ENCODE assay signal across 9 mouse cellular contexts in the genomic region with DNA sequence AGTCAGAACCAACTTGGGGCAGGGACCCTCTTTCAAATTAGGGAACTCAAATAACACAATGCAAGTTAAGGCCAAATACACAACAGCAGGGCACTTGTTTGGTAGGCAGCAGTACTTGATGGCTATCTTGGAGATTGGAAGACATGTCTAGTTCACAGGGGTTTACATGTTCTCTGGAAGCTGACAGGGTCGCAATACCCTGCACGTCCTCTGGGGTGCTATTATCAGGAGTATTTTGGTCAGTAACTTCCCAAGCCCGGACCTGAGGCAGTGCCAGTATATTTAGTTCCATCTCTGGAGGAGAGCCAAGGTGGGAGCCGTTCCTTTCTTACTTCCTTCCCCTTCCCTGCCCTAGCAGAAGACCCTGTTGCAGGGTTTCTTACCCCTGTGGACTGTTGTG.
DNase-seq lines count a peak whose midpoint lies in the region; ATAC-seq and TF ChIP-seq lines count a peak whose summit lies in the region.
"Had no signal": no experiment of that assay in that cellular context is flagged by ENCODE, and none has a peak within 500 bp of the region (broad histone marks: within the 10 kb centered on the region; RNA-seq: fewer than 3 reads in every experiment).

No protein-coding gene starts in this region.

- H3K9ac ChIP-seq in forebrain, embryonic 12.5 days, result no peak overlapping the region
- H3K9ac ChIP-seq in limb, embryonic 11.5 days (ENCODE audit: low read length), result no peak overlapping the region
- H3K9ac ChIP-seq in liver, embryonic 14.5 days (replicated peaks), result no peak overlapping the region

- no peaks in the 10 kb centered on the region for H3K4me1 ChIP-seq in forebrain, embryonic 10.5 days
- peaks cover 3% of the 10 kb centered on the region; the same call in 1 of the 2 replicates for H3K4me1 ChIP-seq in forebrain, embryonic 12.5 days
- no peaks in the 10 kb centered on the region for H3K4me1 ChIP-seq in limb, embryonic 11.5 days (ENCODE audit: control insufficient read depth, insufficient read depth, low read length)
- H3K4me1 ChIP-seq in limb, embryonic 10.5 days, result no peaks in the 10 kb centered on the region
- H3K4me1 ChIP-seq in liver, embryonic 14.5 days (replicated peaks; ENCODE audit: control insufficient read depth in 2 of 2, insufficient read depth in 2 of 2, low read length in 1 of 2), result peaks cover 10 to 18% of the 10 kb centered on the region in 2 experiments

- 81% methylated on average over 4 of the region's 4 CpGs for WGBS in forebrain, embryonic 10.5 days
- 81% methylated on average over 4 of the region's 4 CpGs for WGBS in forebrain, embryonic 12.5 days
- 73% methylated on average over 4 of the region's 4 CpGs for WGBS in limb, embryonic 11.5 days
- 77% methylated on average over 4 of the region's 4 CpGs for WGBS in limb, embryonic 10.5 days
- 53% methylated on average over 4 of the region's 4 CpGs for WGBS in liver, embryonic 14.5 days (ENCODE audit: insufficient replicate concordance)

- no peak overlapping the region for H3K4me3 ChIP-seq in forebrain, embryonic 10.5 days
- no peak overlapping the region for H3K4me3 ChIP-seq in forebrain, embryonic 12.5 days (replicated peaks)
- H3K4me3 ChIP-seq in limb, embryonic 11.5 days (ENCODE audit: low read depth, low read length), result no peak overlapping the region
- no peak overlapping the region for H3K4me3 ChIP-seq in limb, embryonic 10.5 days
- no peak overlapping the region for H3K4me3 ChIP-seq in liver, embryonic 14.5 days (ENCODE audit: insufficient read depth in 1 of 2, low read depth in 2 of 2, low read length in 2 of 2)

- TF ChIP-seq CTCF in liver, embryonic 14.5 days (IDR thresholded peaks at IDR 0.05; ENCODE audit: low read depth), result peak; percentile 49

- H3K9me3 ChIP-seq in forebrain, embryonic 10.5 days, result no peaks in the 10 kb centered on the region
- H3K9me3 ChIP-seq in forebrain, embryonic 12.5 days, result no peaks in the 10 kb centered on the region
- H3K9me3 ChIP-seq in limb, embryonic 11.5 days (ENCODE audit: control insufficient read depth, low read length), result no peaks in the 10 kb centered on the region
- no peaks in the 10 kb centered on the region for H3K9me3 ChIP-seq in limb, embryonic 10.5 days (replicated peaks)
- no peaks in the 10 kb centered on the region for H3K9me3 ChIP-seq in liver, embryonic 14.5 days (ENCODE audit: control insufficient read depth, low read length)

- no peak overlapping the region for H3K27ac ChIP-seq in forebrain, embryonic 10.5 days
- no peak overlapping the region for H3K27ac ChIP-seq in forebrain, embryonic 12.5 days
- no peak overlapping the region for H3K27ac ChIP-seq in limb, embryonic 11.5 days (replicated peaks; ENCODE audit: low read depth, low read length)
- H3K27ac ChIP-seq in limb, embryonic 10.5 days, result no peak overlapping the region
- H3K27ac ChIP-seq in liver, embryonic 14.5 days, result peak overlapping the region; percentile 25; the same call in 1 of the 2 replicates

- ATAC-seq in forebrain, embryonic 12.5 days (ENCODE audit: low FRiP score), result no peak
- no peak for ATAC-seq in limb, embryonic 11.5 days (ENCODE audit: insufficient number of reproducible peaks, low FRiP score, low TSS enrichment, low read depth)
- ATAC-seq in liver, embryonic 14.5 days (ENCODE audit: insufficient read depth), result peak; percentile 38; the same call in 1 of the 2 replicates
- ATAC-seq in monocyte, adult 5-6 weeks (replicated peaks; ENCODE audit: insufficient number of reproducible peaks, low FRiP score, low TSS enrichment, poor library complexity, severe bottlenecking), result no peak

- H3K27me3 ChIP-seq in forebrain, embryonic 10.5 days (ENCODE audit: poor library complexity, severe bottlenecking), result no peaks in the 10 kb centered on the region
- H3K27me3 ChIP-seq in forebrain, embryonic 12.5 days, result no peaks in the 10 kb centered on the region
- H3K27me3 ChIP-seq in limb, embryonic 11.5 days (ENCODE audit: control insufficient read depth, insufficient read depth, low read length), result no peaks in the 10 kb centered on the region
- H3K27me3 ChIP-seq in limb, embryonic 10.5 days (ENCODE audit: low read depth, poor library complexity, severe bottlenecking), result no peaks in the 10 kb centered on the region
- H3K27me3 ChIP-seq in liver, embryonic 14.5 days (ENCODE audit: control insufficient read depth, insufficient read depth, low read length), result no peaks in the 10 kb centered on the region

- H3K4me2 ChIP-seq in forebrain, embryonic 12.5 days, result no peak overlapping the region
- no peak overlapping the region for H3K4me2 ChIP-seq in limb, embryonic 11.5 days (ENCODE audit: low read depth, severe bottlenecking)
- H3K4me2 ChIP-seq in liver, embryonic 14.5 days (ENCODE audit: low read depth), result peak overlapping the region; percentile 38

- peak; percentile 28 for DNase-seq in forebrain, embryonic 10.5 days (ENCODE audit: extremely low spot score, low spot score)
- DNase-seq in limb, embryonic 11.5 days (ENCODE audit: low spot score), result peak; percentile 39
- no peak for DNase-seq in limb, embryonic 10.5 days (ENCODE audit: low spot score)
- peak; percentile 12 for DNase-seq in MN1 (ENCODE audit: low spot score)
- DNase-seq in liver, embryonic 14.5 days (ENCODE audit: low read depth in 3 of 3, low spot score in 3 of 3), result peak in 1 of 3 experiments; percentile 16
- no peak for DNase-seq in urinary bladder, postnatal 36 days (ENCODE audit: low spot score in 2 of 2)
- DNase-seq: cerebellum, adult 9-11 months had no signal

- no peak for TF ChIP-seq EP300 in liver, embryonic 14.5 days (IDR thresholded peaks at IDR 0.05; ENCODE audit: low read depth)

- H3K36me3 ChIP-seq in forebrain, embryonic 10.5 days (replicated peaks), result peaks cover 100% of the 10 kb centered on the region
- peaks cover 99% of the 10 kb centered on the region for H3K36me3 ChIP-seq in forebrain, embryonic 12.5 days (replicated peaks)
- peaks cover 28% of the 10 kb centered on the region; the same call in 1 of the 2 replicates for H3K36me3 ChIP-seq in limb, embryonic 11.5 days (ENCODE audit: control insufficient read depth, insufficient read depth, low read length)
- peaks cover 100% of the 10 kb centered on the region for H3K36me3 ChIP-seq in limb, embryonic 10.5 days
- peaks cover 31% of the 10 kb centered on the region for H3K36me3 ChIP-seq in liver, embryonic 14.5 days (replicated peaks; ENCODE audit: control insufficient read depth, insufficient read depth, low read depth)

Comparison
In these comparisons a context has a peak if more than half of its experiments do, and no peak if none do; other contexts are left out.
1. DNase-seq: peak in forebrain, embryonic 10.5 days (single experiment), limb, embryonic 11.5 days (single experiment) and MN1 (single experiment); none in limb, embryonic 10.5 days (single experiment) and urinary bladder, postnatal 36 days (0 of 2).